Mouse (Mus musculus): ENCODE measurements at regions not wholly inside any gene's neighbourhood (a gene's known extent, or its start where the extent isn't known, plus 50 kb on each side); places are given as distances from the start of the nearest gene placed in this dataset.
A peak's percentile ranks its signal among the peaks of the same experiment; 100 is the strongest.

DNA sequence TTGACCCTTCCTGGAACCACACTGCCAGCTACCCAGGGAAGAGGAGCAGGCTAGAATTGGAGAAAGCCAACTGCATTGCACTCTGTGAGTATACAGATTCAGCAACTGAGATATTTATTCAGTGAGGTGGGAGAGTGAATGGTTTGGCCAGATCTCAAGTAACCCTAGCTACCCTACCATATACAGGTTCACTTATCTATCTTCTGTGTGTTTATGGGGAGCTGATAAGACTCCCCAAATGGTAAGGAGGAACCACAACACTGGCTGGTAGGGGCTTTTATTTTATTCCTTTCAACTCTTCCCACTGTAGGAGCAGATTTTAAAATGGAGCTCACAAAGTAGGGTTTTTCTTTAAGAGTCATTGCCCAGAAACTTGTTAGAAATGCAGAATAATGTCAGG is 62.9 kb downstream of the Arrdc3 start:
- no peak for DNase-seq (ENCODE audit: low spot score in 2 of 2)

- DNase-seq (ENCODE audit: low spot score in 2 of 2) = no peak
Observed at GRCm38 (mm10) chr13:80947705-80948104, 64.5 kb downstream of the Arrdc3 start.

GRCm38 (mm10) chr13:80949133-80949697 is 66.0 kb downstream of the Arrdc3 start:
- peak in 1 of 2 experiments; percentile 26 for DNase-seq (ENCODE audit: low spot score in 2 of 2)

DNA sequence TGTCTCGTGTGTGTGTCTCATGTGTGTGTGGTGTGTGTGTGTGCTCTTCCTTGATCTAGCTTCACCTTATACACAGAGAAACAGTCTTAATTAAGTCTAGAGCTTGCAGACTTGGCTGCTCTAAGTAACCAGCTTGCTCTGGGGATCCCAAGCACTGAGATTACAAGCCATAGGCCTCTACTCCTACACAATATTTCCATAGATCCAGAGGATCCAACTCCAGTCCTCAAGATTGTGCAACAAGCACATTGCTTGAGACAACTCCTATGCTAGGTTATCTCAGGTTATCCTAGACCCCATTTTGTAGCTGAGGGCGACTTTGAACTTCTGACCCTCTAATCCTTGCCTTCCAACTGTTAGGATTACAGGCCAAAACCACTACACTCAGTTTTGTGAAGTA is 67.1 kb downstream of the Arrdc3 start:
- no peak for DNase-seq (ENCODE audit: low spot score in 2 of 2)

- no peak for DNase-seq (ENCODE audit: low spot score in 2 of 2)
Observed at GRCm38 (mm10) chr13:80950803-80951202, 67.6 kb downstream of the Arrdc3 start.

DNA sequence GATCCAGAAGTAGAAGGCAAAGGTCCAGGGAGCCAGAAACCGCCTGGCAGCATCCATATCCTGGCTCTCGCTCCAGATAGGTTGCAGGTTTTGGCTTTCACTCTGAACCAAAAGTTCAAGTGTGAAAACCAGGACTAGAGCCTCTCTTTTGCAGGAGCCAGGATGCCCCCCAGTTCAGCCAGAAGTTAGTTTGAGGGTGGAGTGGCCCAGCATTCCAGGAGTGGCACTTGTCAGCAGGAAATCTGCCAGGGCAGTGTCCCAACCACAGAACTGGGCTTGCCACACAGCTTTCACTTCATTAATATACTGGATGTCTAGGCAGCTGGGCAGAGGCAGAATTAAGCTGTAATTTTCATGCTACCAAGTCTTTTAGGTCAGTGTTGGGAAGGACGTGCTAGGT is 68.1 kb downstream of the Arrdc3 start:
- DNase-seq (ENCODE audit: low spot score in 2 of 2) = peak in 1 of 2 experiments; percentile 63

DNA sequence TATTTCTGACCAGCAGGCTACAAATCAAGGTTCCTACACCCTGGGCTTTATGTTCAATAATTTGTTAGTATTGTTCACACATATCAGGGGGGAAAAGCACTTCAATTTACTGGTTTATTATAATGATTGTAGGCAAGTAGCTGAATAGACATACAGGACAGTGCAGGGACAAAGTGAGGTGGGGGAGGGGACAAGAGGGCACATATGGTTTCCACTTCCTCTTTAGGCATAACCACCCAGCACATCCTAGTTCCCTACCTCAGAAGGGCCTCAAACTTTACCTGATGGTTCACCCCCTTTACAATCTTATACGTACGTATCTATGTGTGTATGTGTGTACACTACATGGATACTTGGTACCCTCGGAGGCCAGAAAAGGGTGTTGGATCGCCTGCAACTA is 69.7 kb downstream of the Arrdc3 start:
- no peak for DNase-seq (ENCODE audit: low spot score in 2 of 2)

- no peak for DNase-seq (ENCODE audit: low spot score in 2 of 2)
Observed at GRCm38 (mm10) chr13:80954059-80954645, 71.0 kb downstream of the Arrdc3 start.

- DNase-seq (ENCODE audit: low spot score in 2 of 2) = no peak
Observed at GRCm38 (mm10) chr13:80956966-80957365, 73.8 kb downstream of the Arrdc3 start.

GRCm38 (mm10) chr13:80957419-80958139 is 74.4 kb downstream of the Arrdc3 start:
- DNase-seq (ENCODE audit: low spot score in 2 of 2) = no peak

GRCm38 (mm10) chr13:80959763-80960162 is 76.6 kb downstream of the Arrdc3 start:
- DNase-seq (ENCODE audit: low spot score in 2 of 2) = no peak

DNA sequence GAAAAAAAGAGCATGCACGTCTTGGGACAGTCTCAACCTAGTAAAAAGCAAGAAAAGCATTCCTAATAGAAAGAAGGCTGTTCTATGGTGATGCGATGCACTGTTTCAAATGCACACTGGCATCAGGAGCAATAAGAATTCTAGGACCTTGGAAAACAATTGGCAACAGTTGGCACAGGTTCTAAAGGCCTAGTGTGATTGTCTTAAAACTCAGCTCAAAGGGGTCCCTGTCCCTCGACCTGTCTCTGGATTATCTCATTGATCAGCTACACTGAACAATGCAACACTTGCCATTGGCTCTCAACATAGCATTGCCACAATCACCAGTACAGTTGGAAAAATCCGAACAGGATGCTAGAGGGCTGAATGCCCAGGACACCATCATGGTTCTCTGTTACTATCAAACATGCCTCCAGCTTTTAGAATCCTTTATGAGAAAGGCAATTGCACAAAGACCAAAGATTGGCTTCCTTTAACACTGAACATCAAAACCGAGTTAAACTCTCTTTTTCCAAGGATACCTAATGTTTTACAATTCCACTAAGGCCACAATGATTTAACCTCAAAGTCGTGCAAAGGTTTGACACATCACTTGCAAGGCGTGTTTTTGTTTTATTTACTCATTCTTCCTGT is 78.9 kb downstream of the Arrdc3 start:
- DNase-seq (ENCODE audit: low spot score in 2 of 2) = no peak

- DNase-seq (ENCODE audit: low spot score in 2 of 2) = peak; percentile 62 to 82
Observed at GRCm38 (mm10) chr13:80962789-80963590, 79.8 kb downstream of the Arrdc3 start.

DNA sequence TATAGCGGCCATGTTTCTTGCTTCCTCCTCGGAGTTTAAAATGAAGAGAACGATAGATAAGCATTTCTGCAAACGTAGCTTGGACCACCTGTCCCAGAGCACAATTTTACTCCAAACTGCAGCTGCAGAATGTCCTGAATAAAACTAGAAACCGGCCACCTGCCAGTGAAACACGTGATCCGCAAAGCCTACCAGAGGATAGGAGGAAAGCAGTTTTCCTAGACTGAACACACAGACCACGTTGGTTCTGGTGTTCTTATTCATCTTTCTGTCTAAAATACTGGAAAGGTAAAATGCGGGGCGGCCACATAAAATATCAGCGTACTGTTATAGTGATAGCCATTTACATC is 80.4 kb downstream of the Arrdc3 start:
- no peak for DNase-seq (ENCODE audit: low spot score in 2 of 2)

DNA sequence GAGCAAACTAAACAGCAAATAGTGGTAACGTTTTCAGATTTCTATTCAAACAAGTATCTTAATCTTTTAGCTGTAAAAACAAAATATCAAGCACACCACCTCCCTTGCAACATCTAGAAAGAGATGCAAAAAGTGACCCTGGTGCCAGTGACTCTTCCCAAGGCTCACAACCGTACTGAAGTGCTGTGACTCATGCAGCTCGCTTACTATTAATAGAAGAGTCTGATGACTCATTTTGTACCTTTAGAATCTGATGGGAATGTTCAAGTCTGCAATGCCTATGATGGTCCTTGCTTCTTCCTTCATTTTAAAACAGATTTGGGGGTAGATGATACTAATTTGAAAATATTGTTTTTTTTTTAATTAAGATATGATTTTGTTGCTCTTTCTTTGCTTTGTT is 88.5 kb downstream of the Arrdc3 start:
- DNase-seq (ENCODE audit: low spot score in 2 of 2) = no peak

DNA sequence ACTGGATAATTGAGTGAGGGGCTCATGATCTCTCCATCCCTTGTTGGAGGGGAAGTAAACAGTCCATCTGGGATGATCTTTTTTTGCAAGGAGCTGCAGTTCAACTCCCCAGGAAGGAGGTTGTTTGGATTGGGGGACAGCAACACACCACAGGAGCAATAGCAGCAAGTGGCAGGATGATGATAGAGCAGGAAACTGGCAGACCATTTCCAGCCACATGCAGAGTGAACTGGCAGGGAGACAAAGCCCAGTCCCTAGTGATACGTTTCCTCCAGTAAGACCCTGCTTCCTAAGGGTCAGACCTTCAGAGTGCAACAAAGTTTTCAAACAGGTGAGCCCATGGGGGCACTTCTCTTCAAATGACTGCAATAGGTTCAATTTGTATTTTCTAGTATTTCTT is 91.2 kb downstream of the Arrdc3 start:
- DNase-seq (ENCODE audit: low spot score in 2 of 2) = no peak

GRCm38 (mm10) chr13:80977266-80977665 is 94.1 kb downstream of the Arrdc3 start:
- no peak for DNase-seq (ENCODE audit: low spot score in 2 of 2)

- no peak for DNase-seq (ENCODE audit: low spot score in 2 of 2)
Observed at GRCm38 (mm10) chr13:80981201-80981600, 98.0 kb downstream of the Arrdc3 start.

GRCm38 (mm10) chr13:80986657-80987056 is 103.5 kb downstream of the Arrdc3 start:
- no peak for DNase-seq (ENCODE audit: low spot score in 2 of 2)

GRCm38 (mm10) chr13:80989756-80990155 is 106.6 kb downstream of the Arrdc3 start:
- DNase-seq (ENCODE audit: low spot score in 2 of 2) = no peak

GRCm38 (mm10) chr13:80992342-80992741 is 109.2 kb downstream of the Arrdc3 start:
- no peak for DNase-seq (ENCODE audit: low spot score in 2 of 2)
